Mouse (Mus musculus): ENCODE measurements around the gene Plekhh2.

DNA sequence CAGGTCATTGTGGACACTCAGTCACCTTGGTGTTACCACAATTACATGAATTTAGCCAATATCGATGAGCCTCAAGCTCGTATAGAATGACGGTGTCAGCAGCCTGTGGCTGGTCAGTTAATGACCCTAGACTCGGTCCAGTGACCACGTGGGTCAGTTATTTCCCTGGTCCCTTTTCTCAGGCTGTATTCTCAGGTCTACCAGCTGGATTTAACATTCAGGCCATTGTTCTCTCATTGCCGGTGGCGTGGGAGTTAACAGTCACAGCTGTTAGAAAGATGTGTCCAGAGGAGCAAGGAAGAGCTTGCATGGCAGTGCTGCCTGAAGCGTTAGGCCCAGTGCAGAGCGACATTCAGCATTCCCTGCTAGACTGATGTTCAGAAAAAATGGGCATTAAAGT, 72.4 kb downstream of the Plekhh2 start:
- no peak for TF ChIP-seq CTCF (IDR thresholded peaks at IDR 0.05; ENCODE audit: control insufficient read depth, insufficient read depth, insufficient replicate concordance, low read depth, low read length)
- no peak for TF ChIP-seq POLR2A (IDR thresholded peaks at IDR 0.05; ENCODE audit: control insufficient read depth, low read depth, low read length)
